Mouse (Mus musculus): ENCODE measurements around the gene Tssk2.

Gene Tssk2

GRCm38 (mm10) chr16:17911052-17911595 is 12.7 kb downstream of the Tssk2 start, which contains the start of gene Ess2:
Gene Ess2 (minus strand): TSS chr16:17911348.
- peak; percentile 98 for DNase-seq

- peak; percentile 49 for DNase-seq
Observed at GRCm38 (mm10) chr16:17914307-17915249, 16.1 kb downstream of the Tssk2 start, which contains the start of gene Gsc2. Gene Gsc2 (minus strand): TSS chr16:17915059.

- peak; percentile 51 for DNase-seq
Observed at GRCm38 (mm10) chr16:17920586-17920985, 22.1 kb downstream of the Tssk2 start.

GRCm38 (mm10) chr16:17921325-17922162 is 23.1 kb downstream of the Tssk2 start:
- peak; percentile 99 for DNase-seq

- no peak for DNase-seq
Observed at GRCm38 (mm10) chr16:17922163-17922538, 23.7 kb downstream of the Tssk2 start.

- DNase-seq, result peak; percentile 74
Observed at GRCm38 (mm10) chr16:17927351-17928082, 29.1 kb downstream of the Tssk2 start.

GRCm38 (mm10) chr16:17928087-17928580 is 29.7 kb downstream of the Tssk2 start, which contains the start of gene Slc25a1:
Gene Slc25a1 (minus strand): TSS chr16:17928219.
- peak; percentile 91 for DNase-seq

- DNase-seq, result peak; percentile 88
Observed at GRCm38 (mm10) chr16:17928627-17929104, 30.2 kb downstream of the Tssk2 start.

GRCm38 (mm10) chr16:17929211-17929610 is 30.8 kb downstream of the Tssk2 start:
- DNase-seq, result no peak

- no peak for DNase-seq
Observed at GRCm38 (mm10) chr16:17929631-17930030, 31.2 kb downstream of the Tssk2 start.

GRCm38 (mm10) chr16:17931906-17932460 is 33.5 kb downstream of the Tssk2 start:
- no peak for DNase-seq

- DNase-seq, result no peak
Observed at GRCm38 (mm10) chr16:17933594-17934444, 35.4 kb downstream of the Tssk2 start.

GRCm38 (mm10) chr16:17934445-17934910 is 36.0 kb downstream of the Tssk2 start:
- no peak for DNase-seq

- no peak for DNase-seq
Observed at GRCm38 (mm10) chr16:17936776-17937175, 38.3 kb downstream of the Tssk2 start.

GRCm38 (mm10) chr16:17938187-17938586 is 39.8 kb downstream of the Tssk2 start:
- no peak for DNase-seq

GRCm38 (mm10) chr16:17938821-17939220 is 40.4 kb downstream of the Tssk2 start:
- peak; percentile 79 for DNase-seq

- DNase-seq, result no peak
Observed at GRCm38 (mm10) chr16:17939255-17939751, 40.9 kb downstream of the Tssk2 start.

- DNase-seq, result no peak
Observed at GRCm38 (mm10) chr16:17943466-17943865, 45.0 kb downstream of the Tssk2 start.

GRCm38 (mm10) chr16:17945081-17945831 is 46.8 kb downstream of the Tssk2 start:
- DNase-seq, result no peak

Measured in embryo, embryonic 11 days (tissue).